Mouse (Mus musculus): ENCODE results near the gene Ugt1a5. TPM values are rescaled to one million over a fixed set of nuclear protein-coding genes. Genes with fewer than 3 reads are reported as not detected.

Ugt1a5 gene
- polyA plus RNA-seq (2014; fragmentation: Illumina TruSeq; extraction: RNeasy Lipid Tissue Mini Kit (QIAGEN cat#74804); ENCODE audit: low read depth, low replicate concordance): not detected

DNA sequence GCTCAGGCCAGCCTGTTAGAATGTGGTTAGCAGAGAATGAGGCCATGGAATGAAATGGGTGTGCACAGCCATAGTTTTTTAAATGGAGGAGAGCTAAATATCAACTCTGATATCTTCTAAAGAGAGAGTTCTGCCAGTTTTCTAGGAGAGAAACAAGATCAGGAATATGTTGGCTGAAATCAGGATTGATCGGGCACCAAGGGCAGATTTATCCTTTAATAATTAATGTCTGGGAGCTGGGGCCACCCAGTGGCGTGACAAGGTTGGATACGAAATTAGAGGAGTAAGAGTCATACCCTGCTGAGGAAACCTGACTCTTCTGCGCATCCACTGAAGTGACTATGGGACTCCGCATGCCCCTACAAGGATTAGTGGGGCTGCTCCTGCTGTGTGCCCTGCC is at the start of gene Ugt1a5:
TSS of gene Ugt1a5 (plus strand) at position 302 of the 400 bp plus-strand sequence.

GRCm38 (mm10) chr1:88134457-88135011 is 31.3 kb upstream of the Ugt1a5 start, which contains the start of gene Ugt1a6a:
Ugt1a6a (plus strand) TSS chr1:88134809.

GRCm38 (mm10) chr1:88200456-88200855 is 34.6 kb downstream of the Ugt1a5 start, which contains the start of gene Ugt1a2:
Ugt1a2 (plus strand) TSS chr1:88200601.

DNA sequence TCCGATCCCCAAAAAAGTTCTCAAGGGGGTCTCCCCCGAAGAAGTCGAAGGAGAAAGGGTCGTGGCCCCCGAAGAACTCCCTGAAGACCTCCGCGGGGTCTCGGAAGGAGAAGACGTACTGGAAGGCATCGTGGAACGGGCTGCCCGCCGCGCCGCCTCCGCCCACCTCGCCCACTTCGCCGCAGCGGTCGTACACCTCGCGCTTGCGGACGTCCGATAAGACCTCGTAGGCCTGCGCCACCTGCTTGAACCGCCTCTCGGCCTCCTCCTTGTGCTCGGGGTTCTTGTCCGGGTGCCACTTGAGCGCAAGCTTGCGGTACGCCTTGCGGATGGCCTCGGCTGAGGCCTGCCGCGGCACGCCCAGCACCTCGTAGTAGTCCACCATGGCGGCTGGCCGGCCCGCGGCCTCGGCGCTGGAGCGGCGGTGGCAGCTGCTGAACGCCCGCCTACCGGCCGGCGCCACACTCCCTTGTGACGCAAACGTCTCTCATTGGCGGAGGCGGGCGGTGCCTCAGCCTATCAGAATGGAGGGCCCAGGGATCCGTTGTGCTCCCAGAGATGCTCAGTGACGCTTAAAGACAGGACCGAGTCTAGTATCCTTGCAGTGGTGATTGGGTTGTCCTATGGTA is 39.6 kb downstream of the Ugt1a5 start, which contains the start of gene Dnajb3:
TSS of gene Dnajb3 (minus strand) at position 489 of the 629 bp plus-strand sequence.

GRCm38 (mm10) chr1:88211812-88212211 is 46.0 kb downstream of the Ugt1a5 start, which contains the start of gene Ugt1a1:
Ugt1a1 (plus strand) TSS chr1:88211959.

GRCm38 (mm10) chr1:88226670-88227379 is 61.0 kb downstream of the Ugt1a5 start, which contains the start of gene Mroh2a:
Mroh2a (plus strand) TSS chr1:88226986.

Other genes with a start within 250 kb of the Ugt1a5 start
- 18.7 TPM for gene Usp40, start 157.5 kb upstream of the Ugt1a5 start, polyA plus RNA-seq (2014; fragmentation: Illumina TruSeq; extraction: RNeasy Lipid Tissue Mini Kit (QIAGEN cat#74804); ENCODE audit: low read depth, low replicate concordance)
- gene Ugt1a10, start 110.6 kb upstream of the Ugt1a5 start, polyA plus RNA-seq (2014; fragmentation: Illumina TruSeq; extraction: RNeasy Lipid Tissue Mini Kit (QIAGEN cat#74804); ENCODE audit: low read depth, low replicate concordance): not detected
- gene Ugt1a9, start 95.2 kb upstream of the Ugt1a5 start, polyA plus RNA-seq (2014; fragmentation: Illumina TruSeq; extraction: RNeasy Lipid Tissue Mini Kit (QIAGEN cat#74804); ENCODE audit: low read depth, low replicate concordance): not detected
- gene Ugt1a8, start 78.2 kb upstream of the Ugt1a5 start, polyA plus RNA-seq (2014; fragmentation: Illumina TruSeq; extraction: RNeasy Lipid Tissue Mini Kit (QIAGEN cat#74804); ENCODE audit: low read depth, low replicate concordance): not detected
- 1.3 TPM for gene Ugt1a7c, start 71.0 kb upstream of the Ugt1a5 start, polyA plus RNA-seq (2014; fragmentation: Illumina TruSeq; extraction: RNeasy Lipid Tissue Mini Kit (QIAGEN cat#74804); ENCODE audit: low read depth, low replicate concordance)
- not detected for gene Ugt1a6b, start 62.8 kb upstream of the Ugt1a5 start, polyA plus RNA-seq (2014; fragmentation: Illumina TruSeq; extraction: RNeasy Lipid Tissue Mini Kit (QIAGEN cat#74804); ENCODE audit: low read depth, low replicate concordance)
- 1.7 TPM for gene Ugt1a6a, start 31.2 kb upstream of the Ugt1a5 start, polyA plus RNA-seq (2014; fragmentation: Illumina TruSeq; extraction: RNeasy Lipid Tissue Mini Kit (QIAGEN cat#74804); ENCODE audit: low read depth, low replicate concordance)
- not detected for gene Ugt1a2, start 34.6 kb downstream of the Ugt1a5 start, polyA plus RNA-seq (2014; fragmentation: Illumina TruSeq; extraction: RNeasy Lipid Tissue Mini Kit (QIAGEN cat#74804); ENCODE audit: low read depth, low replicate concordance)
- not detected for gene Dnajb3, start 39.8 kb downstream of the Ugt1a5 start, polyA plus RNA-seq (2014; fragmentation: Illumina TruSeq; extraction: RNeasy Lipid Tissue Mini Kit (QIAGEN cat#74804); ENCODE audit: low read depth, low replicate concordance)
- 0.68 TPM for gene Ugt1a1, start 45.9 kb downstream of the Ugt1a5 start, polyA plus RNA-seq (2014; fragmentation: Illumina TruSeq; extraction: RNeasy Lipid Tissue Mini Kit (QIAGEN cat#74804); ENCODE audit: low read depth, low replicate concordance)
- not detected for gene Mroh2a, start 61.0 kb downstream of the Ugt1a5 start, polyA plus RNA-seq (2014; fragmentation: Illumina TruSeq; extraction: RNeasy Lipid Tissue Mini Kit (QIAGEN cat#74804); ENCODE audit: low read depth, low replicate concordance)
- gene Hjurp, start 111.6 kb downstream of the Ugt1a5 start, polyA plus RNA-seq (2014; fragmentation: Illumina TruSeq; extraction: RNeasy Lipid Tissue Mini Kit (QIAGEN cat#74804); ENCODE audit: low read depth, low replicate concordance): 26.4 TPM
- gene Trpm8, start 111.6 kb downstream of the Ugt1a5 start, polyA plus RNA-seq (2014; fragmentation: Illumina TruSeq; extraction: RNeasy Lipid Tissue Mini Kit (QIAGEN cat#74804); ENCODE audit: low read depth, low replicate concordance): not detected
- not detected for gene Spp2, start 240.9 kb downstream of the Ugt1a5 start, polyA plus RNA-seq (2014; fragmentation: Illumina TruSeq; extraction: RNeasy Lipid Tissue Mini Kit (QIAGEN cat#74804); ENCODE audit: low read depth, low replicate concordance)